Comparison of ENCODE assay signal across 8 mouse cellular contexts in genomic region chr11:60106543-60107110, GRCm38 (mm10). TPM values are rescaled to one million over a fixed set of nuclear protein-coding genes. Genes with fewer than 3 reads are reported as not detected.
DNase-seq lines count a peak whose midpoint lies in the region; ATAC-seq lines count a peak whose summit lies in the region.

No protein-coding gene starts in this region.

- H3K36me3 ChIP-seq in intestine, embryonic 14.5 days (ENCODE audit: control insufficient read depth, insufficient read depth, low read length), result no peaks in the 10 kb centered on the region
- no peaks in the 10 kb centered on the region for H3K36me3 ChIP-seq in midbrain, embryonic 11.5 days (ENCODE audit: control insufficient read depth, insufficient read depth, low read length)

- intact Hi-C loops in left cerebral cortex, postnatal 36 days (cut with DNase I), result loop anchor here (1.0 to 10.0 kb wide), 3 partner anchors 33 to 188 kb away; no protein-coding TSS in a partner anchor
- intact Hi-C loops in left cerebral cortex, postnatal 25 days (cut with DNase I), result loop anchor here (1.0 to 5.0 kb wide), 3 partner anchors 33 to 311 kb away; partner anchors contain the start of genes Atpaf2 and Gid4

- no peaks in the 10 kb centered on the region for H3K9me3 ChIP-seq in intestine, embryonic 14.5 days (ENCODE audit: control insufficient read depth, low read length)
- H3K9me3 ChIP-seq in midbrain, embryonic 11.5 days (ENCODE audit: control insufficient read depth, low read length), result no peaks in the 10 kb centered on the region

- peak overlapping the region; percentile 97 for H3K27ac ChIP-seq in intestine, embryonic 14.5 days (ENCODE audit: low read depth)
- peak overlapping the region; percentile 89 for H3K27ac ChIP-seq in midbrain, embryonic 11.5 days (ENCODE audit: low read depth, low read length)

- ATAC-seq in intestine, embryonic 14.5 days (replicated peaks; ENCODE audit: low FRiP score, low TSS enrichment, low read depth), result peak; percentile 34
- peak; percentile 44; the same call in 1 of the 2 replicates for ATAC-seq in midbrain, embryonic 11.5 days (ENCODE audit: low FRiP score)

- H3K4me2 ChIP-seq in intestine, embryonic 14.5 days (ENCODE audit: low read length), result peak overlapping the region; percentile 82
- peak overlapping the region; percentile 93 for H3K4me2 ChIP-seq in midbrain, embryonic 11.5 days

- 2% methylated on average over 14 of the region's 14 CpGs for WGBS in intestine, embryonic 14.5 days
- 2% methylated on average over 14 of the region's 14 CpGs for WGBS in midbrain, embryonic 11.5 days

- H3K9ac ChIP-seq in intestine, embryonic 14.5 days (ENCODE audit: low read length), result peak overlapping the region; percentile 99
- peak overlapping the region; percentile 93 for H3K9ac ChIP-seq in midbrain, embryonic 11.5 days (ENCODE audit: low read length)

- H3K4me3 ChIP-seq in intestine, embryonic 14.5 days (ENCODE audit: low read depth, low read length), result peak overlapping the region; percentile 92
- peak overlapping the region; percentile 85 for H3K4me3 ChIP-seq in midbrain, embryonic 11.5 days (ENCODE audit: low read depth, low read length)

- H3K27me3 ChIP-seq in intestine, embryonic 14.5 days (replicated peaks; ENCODE audit: control insufficient read depth, insufficient read depth, low read length), result no peaks in the 10 kb centered on the region
- no peaks in the 10 kb centered on the region for H3K27me3 ChIP-seq in midbrain, embryonic 11.5 days (ENCODE audit: control insufficient read depth, insufficient read depth, low read length)

- peaks cover 51% of the 10 kb centered on the region for H3K4me1 ChIP-seq in intestine, embryonic 14.5 days (replicated peaks; ENCODE audit: control insufficient read depth, insufficient read depth, low read length)
- H3K4me1 ChIP-seq in midbrain, embryonic 11.5 days (ENCODE audit: control insufficient read depth, insufficient read depth, low read length), result peaks cover 31% of the 10 kb centered on the region

- peak; percentile 65 for DNase-seq in left cerebral cortex, adult 11 months (ENCODE audit: low spot score)
- no peak for DNase-seq in left cerebral cortex, postnatal 36 days (ENCODE audit: low spot score in 2 of 2)
- DNase-seq in cerebellum, postnatal 10 days, result peak; percentile 59 to 64
- DNase-seq in gastrocnemius, postnatal 25 days, result peak; percentile 53
- DNase-seq in intestine, embryonic 14.5 days (ENCODE audit: low spot score), result no peak
- DNase-seq in left cerebral cortex, postnatal 25 days (ENCODE audit: low spot score in 2 of 2), result peak; percentile 67 to 96
- DNase-seq in midbrain, embryonic 11.5 days (ENCODE audit: low spot score, missing footprints), result peak; percentile 92
- DNase-seq in telencephalon, adult 2 months (ENCODE audit: low read depth, low spot score), result peak; percentile 86

RNA-seq across cellular contexts. Expression of gene Rai1, which starts 1.8 kb away (rescaled TPM):
- 10 to 100 TPM; 57.3 to 73.4 TPM for total RNA-seq in left cerebral cortex, postnatal 36 days (2021)
- 10 to 100 TPM; 17.3 to 21.6 TPM for total RNA-seq in gastrocnemius, postnatal 25 days (2021)
- 28.2 and 31.2 TPM in 2 replicates for polyA plus RNA-seq in intestine, embryonic 14.5 days (2014; fragmentation: Nextera tagmentation; extraction: Ambion mirVana)
- total RNA-seq in left cerebral cortex, postnatal 25 days (2021), result 10 to 100 TPM; 59.4 to 69.2 TPM
- polyA plus RNA-seq in midbrain, embryonic 11.5 days (2014; fragmentation: Nextera tagmentation; extraction: Ambion mirVana), result 19.0 and 23.9 TPM in 2 replicates

Comparison
In these comparisons a context has a peak if more than half of its experiments do, and no peak if none do; other contexts are left out.
1. DNase-seq: peak in left cerebral cortex, adult 11 months (single experiment), cerebellum, postnatal 10 days (2 of 2), gastrocnemius, postnatal 25 days (single experiment), left cerebral cortex, postnatal 25 days (2 of 2), midbrain, embryonic 11.5 days (single experiment) and telencephalon, adult 2 months (single experiment); none in left cerebral cortex, postnatal 36 days (0 of 2) and intestine, embryonic 14.5 days (single experiment).